Mouse (Mus musculus) urinary bladder, postnatal 0 days (tissue): ENCODE data around the gene Ccnf. TPM values are rescaled to one million over a fixed set of nuclear protein-coding genes. Genes with fewer than 3 reads are reported as not detected.

Experiments
- microRNA-seq: library from miRNA; unstranded; fragments of <30 nt; microRNA quantifications from one replicate; pipeline ENCODE4, GENCODE M21; 2016
- polyA plus RNA-seq: library from polyadenylated mRNA; unstranded; fragments of >200 nt; fragmentation: Nextera tagmentation; extraction: Ambion mirVana; gene quantifications from 2 replicates; pipeline ENCODE4 v1.2.1, GENCODE M21; 2015

Gene Ccnf
- polyA plus RNA-seq: 6.9 and 11.9 TPM in 2 replicates

DNA sequence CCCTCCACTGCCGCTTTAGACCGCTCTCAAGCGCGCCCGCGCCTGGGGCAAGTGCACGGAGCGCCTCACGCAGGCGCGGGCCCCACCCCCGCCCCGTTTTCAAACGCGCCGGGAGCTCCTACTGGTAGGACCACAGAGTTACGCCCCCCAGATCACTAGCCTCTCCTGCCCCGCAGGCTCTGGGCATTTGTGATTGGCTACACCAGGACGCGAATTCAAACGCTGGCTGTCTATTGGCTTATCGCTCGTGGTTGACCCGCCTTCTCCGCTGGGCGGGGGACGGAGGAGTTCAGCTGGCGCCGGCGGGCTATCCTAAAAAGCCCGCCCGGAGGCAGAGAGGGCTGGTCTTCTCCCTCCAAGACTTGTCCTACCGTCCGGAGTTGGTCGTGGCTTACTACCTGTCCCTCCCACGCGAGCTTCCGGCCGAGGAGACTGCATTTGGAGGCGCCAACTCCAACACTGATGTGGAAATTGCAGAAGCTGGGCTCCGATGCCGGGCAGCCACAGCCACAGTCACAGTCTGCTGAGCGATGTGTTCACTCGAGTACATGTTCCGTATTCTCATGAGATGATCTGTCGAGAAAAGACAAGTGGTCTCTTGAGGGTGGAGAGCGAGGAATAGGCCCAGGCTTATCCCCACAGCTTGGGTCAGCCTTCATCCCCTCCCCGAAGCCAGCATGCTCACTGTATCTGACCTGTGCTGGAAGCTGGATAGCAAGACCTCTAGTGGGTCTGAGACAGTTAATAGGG is at the start of gene Ccnf:
TSS of gene Ccnf (minus strand) at position 165 of the 750 bp plus-strand sequence.

DNA sequence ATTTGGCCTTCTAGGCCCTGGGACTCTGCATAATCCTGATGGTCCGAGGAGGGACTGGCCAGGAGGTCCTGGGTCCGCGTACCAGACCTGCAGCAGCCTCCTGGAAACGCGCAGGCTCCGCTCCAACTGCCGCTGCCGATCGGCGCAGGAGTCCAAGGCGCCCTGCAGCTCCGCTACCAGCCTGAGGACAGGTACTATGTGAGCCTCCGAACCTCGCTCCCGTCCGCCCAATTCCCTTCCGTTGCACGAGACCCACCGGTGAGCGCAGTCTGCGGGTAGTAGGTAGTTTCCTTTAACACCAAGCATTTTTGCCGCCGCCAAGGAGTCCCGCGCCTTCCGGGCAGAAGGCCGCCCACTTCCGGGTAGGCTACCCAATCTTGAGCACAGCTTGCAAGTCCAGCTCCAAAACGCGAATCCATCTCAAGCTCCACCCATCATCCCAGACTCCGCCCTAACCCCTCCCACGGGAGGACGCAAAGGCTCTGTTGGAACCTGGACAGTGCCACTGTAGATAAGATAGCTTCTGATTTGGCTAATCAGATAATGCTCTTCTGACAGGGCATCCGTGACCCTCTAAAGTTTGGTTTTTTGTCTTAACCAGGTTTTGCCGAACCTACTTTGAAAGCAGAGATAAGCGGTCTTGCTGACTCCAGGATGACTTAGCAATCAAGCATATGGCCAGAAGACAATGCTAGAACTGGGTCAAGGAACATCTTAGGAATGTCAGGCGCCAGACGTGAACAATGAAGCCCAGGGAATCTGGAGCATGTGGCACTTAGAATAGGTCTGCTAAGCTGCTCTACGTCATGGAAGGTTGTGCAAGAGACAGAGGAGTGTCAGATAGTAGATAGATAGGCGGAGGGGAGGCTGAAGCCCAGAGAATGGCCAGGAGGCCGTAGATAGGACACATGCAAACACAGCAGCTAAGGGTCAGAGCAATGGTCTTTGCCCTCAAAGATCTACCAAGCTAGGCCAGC is 30.6 kb downstream of the Ccnf start, which contains the start of gene Tedc2:
TSS of gene Tedc2 (minus strand) at position 417 of the 977 bp plus-strand sequence.

DNA sequence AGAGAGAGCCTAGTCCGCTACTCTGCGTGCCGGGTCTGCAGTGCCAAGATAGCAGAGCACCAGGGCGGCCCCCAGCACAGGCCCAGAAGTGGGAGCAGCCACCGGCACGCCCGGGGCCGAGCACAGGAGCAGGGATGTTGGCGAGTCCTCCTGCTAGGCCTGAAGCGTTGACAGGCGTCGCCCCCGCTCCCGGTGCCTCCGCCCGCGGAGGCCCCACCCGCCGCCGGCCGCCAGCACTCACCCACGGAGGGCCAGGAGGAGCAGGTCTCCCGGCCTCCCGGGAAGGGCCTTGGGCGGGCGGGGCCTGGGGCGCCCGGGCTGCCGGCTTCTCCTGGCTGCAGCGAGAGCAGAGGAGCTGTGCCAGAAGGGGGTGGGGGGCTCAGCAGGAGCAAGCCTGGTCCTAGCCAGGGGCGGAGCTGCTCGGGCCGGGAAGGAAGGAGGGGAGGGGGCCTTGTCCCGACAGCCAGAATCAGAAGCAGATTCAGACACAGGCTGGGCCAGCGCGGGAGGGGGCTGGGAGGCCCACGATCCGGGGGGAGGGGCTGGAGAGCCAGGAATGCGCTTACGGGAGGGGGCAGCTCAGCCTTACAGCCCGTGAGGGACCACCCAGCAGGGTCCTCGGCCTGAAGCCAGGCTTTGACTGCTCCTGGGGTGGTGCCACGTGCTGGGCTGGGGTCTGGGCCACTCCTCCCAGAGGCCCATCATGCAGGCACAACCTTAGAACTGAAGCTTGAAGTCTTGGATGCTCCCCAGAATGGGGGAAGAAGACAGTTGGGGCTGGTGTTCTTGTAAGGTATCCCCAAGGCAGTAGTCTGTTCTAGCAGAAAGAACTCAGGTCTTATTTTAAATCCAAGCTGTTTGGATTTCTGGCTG is 42.0 kb downstream of the Ccnf start, which contains the start of gene Ntn3:
TSS of gene Ntn3 (minus strand) at position 489 of the 873 bp plus-strand sequence.

DNA sequence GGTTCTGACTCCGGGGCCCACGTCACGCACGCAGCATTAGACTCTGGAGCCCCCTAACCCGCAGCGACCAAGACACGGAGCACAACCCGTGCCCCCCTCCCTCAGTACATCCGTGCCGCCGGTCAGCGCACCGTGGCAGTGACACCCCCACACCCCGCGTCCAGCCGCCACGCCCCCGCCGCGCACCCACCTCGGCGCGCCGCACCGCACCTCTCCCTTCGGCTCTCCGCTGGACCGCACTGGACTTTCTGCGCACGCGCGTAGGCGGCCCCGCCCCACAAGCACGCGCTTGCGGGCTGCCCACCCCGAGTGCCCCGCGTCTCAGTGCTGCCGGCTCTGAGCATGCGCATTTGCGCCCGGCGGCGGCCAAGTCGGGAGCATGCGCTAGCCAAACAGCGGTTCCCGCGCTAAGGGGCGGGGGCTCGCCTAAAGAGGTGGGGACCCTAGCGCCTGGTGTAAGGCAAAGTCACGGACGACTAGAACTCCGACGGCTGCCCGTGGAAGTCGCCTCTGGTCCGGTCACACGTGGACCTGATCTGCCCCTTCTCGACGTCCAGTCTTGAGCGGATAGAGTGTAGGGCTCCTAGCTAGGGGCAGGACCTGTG is 45.9 kb downstream of the Ccnf start, which contains the start of gene Tbc1d24:
TSS of gene Tbc1d24 (minus strand) at position 279 of the 605 bp plus-strand sequence.

Small RNA genes within 50 kb of the gene (microRNA-seq; reads per million reads assigned to microRNA genes)
- 1.9 reads per million for gene Mir5134
- not detected for gene Mir6965

Other genes starting within 250 kb of the Ccnf start
- 22.4 and 23.8 TPM in 2 replicates for gene Prss27, start 213.3 kb downstream of the Ccnf start, polyA plus RNA-seq
- gene Kctd5, start 178.0 kb downstream of the Ccnf start, polyA plus RNA-seq: 47.7 and 61.0 TPM in 2 replicates
- gene Pdpk1, start 100.6 kb downstream of the Ccnf start, polyA plus RNA-seq: 31.2 and 35.3 TPM in 2 replicates
- 24.9 and 27.2 TPM in 2 replicates for gene Amdhd2, start 87.7 kb downstream of the Ccnf start, polyA plus RNA-seq
- gene Atp6v0c, start 81.8 kb downstream of the Ccnf start, polyA plus RNA-seq: 502 and 568 TPM in 2 replicates
- gene Tbc1d24, start 45.9 kb downstream of the Ccnf start, polyA plus RNA-seq: 1.7 and 1.9 TPM in 2 replicates
- gene Ntn3, start 42.0 kb downstream of the Ccnf start, polyA plus RNA-seq: 1.6 TPM in 2 replicates
- gene Tedc2, start 30.6 kb downstream of the Ccnf start, polyA plus RNA-seq: 3.6 TPM in 2 replicates
- gene Abca17, start 99.6 kb upstream of the Ccnf start, polyA plus RNA-seq: 0.19 TPM in 1 of 2 replicates, not detected in the other
- gene Abca3, start 100.5 kb upstream of the Ccnf start, polyA plus RNA-seq: 10.4 and 13.4 TPM in 2 replicates
- 112 and 119 TPM in 2 replicates for gene Rnps1, start 163.1 kb upstream of the Ccnf start, polyA plus RNA-seq
- gene Eci1, start 175.2 kb upstream of the Ccnf start, polyA plus RNA-seq: 102 and 104 TPM in 2 replicates
- gene Dnase1l2, start 191.6 kb upstream of the Ccnf start, polyA plus RNA-seq: 35.1 and 38.3 TPM in 2 replicates
- gene E4f1, start 218.8 kb upstream of the Ccnf start, polyA plus RNA-seq: 17.7 and 19.5 TPM in 2 replicates
- gene Pgp, start 218.9 kb upstream of the Ccnf start, polyA plus RNA-seq: 41.5 and 50.1 TPM in 2 replicates
- not detected in 2 replicates for gene Bricd5, start 222.4 kb upstream of the Ccnf start, polyA plus RNA-seq
- 11.2 and 13.5 TPM in 2 replicates for gene Mlst8, start 227.6 kb upstream of the Ccnf start, polyA plus RNA-seq
- gene Caskin1, start 237.1 kb upstream of the Ccnf start, polyA plus RNA-seq: 0.23 and 0.41 TPM in 2 replicates